Comparison of ENCODE assay signal across 15 mouse cellular contexts in the genomic region with DNA sequence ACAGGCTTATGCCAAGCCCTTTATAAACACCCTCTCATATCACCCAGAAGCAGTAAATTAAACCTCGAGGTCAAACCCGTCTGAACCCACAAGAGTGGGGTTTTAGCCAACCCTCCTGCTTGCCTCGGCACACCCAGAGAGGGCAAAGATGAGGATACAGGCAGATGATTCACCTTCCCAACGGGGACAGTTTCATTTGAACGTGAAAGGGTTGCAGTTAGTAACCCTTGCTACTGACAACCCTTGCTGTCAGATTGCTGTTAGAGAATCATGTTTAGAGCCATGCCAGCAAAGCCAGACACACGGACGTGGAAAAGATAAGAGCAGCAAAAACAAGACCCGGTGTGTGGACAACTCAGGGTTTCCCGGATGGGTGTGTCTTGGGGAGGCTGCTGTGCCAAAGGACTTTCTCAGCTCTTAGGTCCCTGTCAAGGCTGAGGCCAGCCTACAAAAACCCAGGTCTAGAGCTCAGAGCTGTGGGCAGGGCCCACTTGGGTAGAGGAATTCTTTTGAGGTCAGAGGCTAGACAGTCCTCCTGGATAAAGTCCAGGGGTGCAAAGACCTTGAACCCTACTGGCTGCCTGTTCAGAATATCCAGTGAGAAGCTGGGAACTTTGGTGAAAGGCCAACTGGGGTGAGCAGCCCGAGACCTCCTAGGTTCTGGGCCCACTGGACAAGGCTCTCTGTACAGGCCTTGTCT. TPM values are rescaled to one million over a fixed set of nuclear protein-coding genes. Genes with fewer than 3 reads are reported as not detected.
DNase-seq lines count a peak whose midpoint lies in the region; ATAC-seq and TF ChIP-seq lines count a peak whose summit lies in the region.
"Had no signal": no experiment of that assay in that cellular context is flagged by ENCODE, and none has a peak within 500 bp of the region (broad histone marks: within the 10 kb centered on the region; RNA-seq: fewer than 3 reads in every experiment).

No protein-coding gene starts in this region.

- H3K4me1 ChIP-seq in heart, adult 2 months (ENCODE audit: control insufficient read depth, insufficient read depth, low read length): peaks cover 7% of the 10 kb centered on the region
- peaks cover 17% of the 10 kb centered on the region for H3K4me1 ChIP-seq in intestine, embryonic 16.5 days (ENCODE audit: control insufficient read depth, insufficient read depth, low read length)
- H3K4me1 ChIP-seq in hindbrain, embryonic 13.5 days (replicated peaks): peaks cover 23% of the 10 kb centered on the region

- no peak overlapping the region for H3K9ac ChIP-seq in heart, adult 2 months (ENCODE audit: low read depth, low read length)
- 0 out of 2 replicates have a peak overlapping the region, but pooled peaks have one; percentile 6 for H3K9ac ChIP-seq in intestine, embryonic 16.5 days (ENCODE audit: low read depth, low read length)
- no peak overlapping the region for H3K9ac ChIP-seq in hindbrain, embryonic 13.5 days
- H3K9ac ChIP-seq: lung, embryonic 14.5 days; midbrain, embryonic 15.5 days had no signal

- DNase-seq in heart, adult 2 months: peak; percentile 39 to 40
- DNase-seq in heart, postnatal 36 days: no peak
- DNase-seq in ovary, adult 18-20 months (ENCODE audit: low spot score): peak; percentile 42
- no peak for DNase-seq in ovary, postnatal 14 days (ENCODE audit: low spot score)
- peak; percentile 70 for DNase-seq in testis, postnatal 10 days (ENCODE audit: low spot score)
- DNase-seq in left cerebral cortex, adult 2 months (ENCODE audit: extremely low spot score in 1 of 2, low spot score in 2 of 2): no peak
- DNase-seq: embryo, embryonic 11 days; gastrocnemius, postnatal 36 days; lung, embryonic 14.5 days had no signal

- no peak for TF ChIP-seq EP300 in heart, adult 2 months (IDR thresholded peaks at IDR 0.05; ENCODE audit: insufficient read depth, low read depth, low read length)

- TF ChIP-seq POLR2A in heart, adult 2 months (IDR thresholded peaks at IDR 0.05; ENCODE audit: insufficient read depth, low read depth, low read length): no peak

- no peaks in the 10 kb centered on the region for H3K79me2 ChIP-seq in heart, adult 2 months (replicated peaks; ENCODE audit: control insufficient read depth, insufficient read depth, low read length)

- 22% methylated on average over 10 of the region's 10 CpGs for WGBS in heart, adult 2 months
- WGBS in intestine, embryonic 16.5 days: 51% methylated on average over 10 of the region's 10 CpGs
- WGBS in hindbrain, embryonic 13.5 days: 85% methylated on average over 10 of the region's 10 CpGs

- no peak; the same call in 1 of the 2 replicates for ATAC-seq in intestine, embryonic 16.5 days
- no peak for ATAC-seq in hindbrain, embryonic 13.5 days (ENCODE audit: low FRiP score)
- ATAC-seq: inflammation-experienced regulatory T-cells, adult 6 months; midbrain, embryonic 15.5 days; Patski had no signal

- no peak for TF ChIP-seq CTCF in heart, adult 2 months (IDR thresholded peaks at IDR 0.05)
- no peak for TF ChIP-seq CTCF in left cerebral cortex, adult 2 months (IDR thresholded peaks at IDR 0.05)

- H3K27me3 ChIP-seq in heart, adult 2 months (ENCODE audit: control insufficient read depth, insufficient read depth, low read length): no peaks in the 10 kb centered on the region
- no peaks in the 10 kb centered on the region for H3K27me3 ChIP-seq in intestine, embryonic 16.5 days (replicated peaks; ENCODE audit: control insufficient read depth, insufficient read depth, low read length)
- H3K27me3 ChIP-seq in hindbrain, embryonic 13.5 days: no peaks in the 10 kb centered on the region
- H3K27me3 ChIP-seq: midbrain, embryonic 15.5 days had no signal

- intact Hi-C loops in heart, adult 2 months (cut with DNase I): no loop called here
- intact Hi-C loops in heart, postnatal 36 days (cut with DNase I): loop anchor here (2.0 kb wide), 1 partner anchor 28 kb away; no protein-coding TSS in a partner anchor
- intact Hi-C loops in left cerebral cortex, adult 2 months (cut with DNase I): no loop called here

- no peaks in the 10 kb centered on the region for H3K9me3 ChIP-seq in intestine, embryonic 16.5 days (ENCODE audit: control insufficient read depth, low read length)
- H3K9me3 ChIP-seq in hindbrain, embryonic 13.5 days: no peaks in the 10 kb centered on the region
- H3K9me3 ChIP-seq: midbrain, embryonic 15.5 days had no signal

- H3K4me2 ChIP-seq in intestine, embryonic 16.5 days (ENCODE audit: low read depth, low read length): no peak overlapping the region
- H3K4me2 ChIP-seq in hindbrain, embryonic 13.5 days: no peak overlapping the region
- H3K4me2 ChIP-seq: lung, embryonic 14.5 days; midbrain, embryonic 15.5 days had no signal

- no peaks in the 10 kb centered on the region for H3K36me3 ChIP-seq in heart, adult 2 months (ENCODE audit: control insufficient read depth, insufficient read depth, low read length)
- no peaks in the 10 kb centered on the region for H3K36me3 ChIP-seq in intestine, embryonic 16.5 days (ENCODE audit: control insufficient read depth, insufficient read depth, low read length)
- H3K36me3 ChIP-seq in hindbrain, embryonic 13.5 days: peaks cover 9% of the 10 kb centered on the region; the same call in 1 of the 2 replicates
- H3K36me3 ChIP-seq: midbrain, embryonic 15.5 days had no signal

- no peak overlapping the region for H3K4me3 ChIP-seq in heart, adult 2 months
- H3K4me3 ChIP-seq in intestine, embryonic 16.5 days (ENCODE audit: low read length): no peak overlapping the region
- H3K4me3 ChIP-seq in left cerebral cortex, adult 2 months: no peak overlapping the region
- no peak overlapping the region for H3K4me3 ChIP-seq in hindbrain, embryonic 13.5 days
- H3K4me3 ChIP-seq: midbrain, embryonic 15.5 days had no signal

- H3K27ac ChIP-seq in heart, adult 2 months: peak overlapping the region; percentile 1; the same call in 1 of the 2 replicates
- H3K27ac ChIP-seq in intestine, embryonic 16.5 days (ENCODE audit: low read length): no peak overlapping the region
- H3K27ac ChIP-seq in left cerebral cortex, adult 2 months: no peak overlapping the region
- H3K27ac ChIP-seq in hindbrain, embryonic 13.5 days: no peak overlapping the region
- H3K27ac ChIP-seq: midbrain, embryonic 15.5 days had no signal

RNA-seq across cellular contexts. Expression of gene 1700019N19Rik, which starts 58.9 kb away (rescaled TPM):
- total RNA-seq in heart, adult 2 months (2021): not detected
- 0.29 TPM in 2 replicates for polyA plus RNA-seq in heart, adult 2 months (2012; rRNA removed)
- total RNA-seq in heart, postnatal 36 days (2021): not detected
- not detected in 2 replicates for polyA plus RNA-seq in intestine, embryonic 16.5 days (2015; fragmentation: Nextera tagmentation; extraction: Ambion mirVana)
- not detected for total RNA-seq in left cerebral cortex, adult 2 months (2021)
- polyA plus RNA-seq in hindbrain, embryonic 13.5 days (2015; fragmentation: Nextera tagmentation; extraction: Ambion mirVana): not detected in 2 replicates
- total RNA-seq: gastrocnemius, postnatal 36 days; left cerebral cortex, postnatal 14 days had no signal
- polyA plus RNA-seq: inflammation-experienced regulatory T-cells, adult 6 months; lung, embryonic 14.5 days; midbrain, embryonic 15.5 days; Patski had no signal

Comparison
In these comparisons a context has a peak if more than half of its experiments do, and no peak if none do; other contexts are left out.
1. DNase-seq: peak in heart, adult 2 months (2 of 2), ovary, adult 18-20 months (single experiment) and testis, postnatal 10 days (single experiment); none in heart, postnatal 36 days (0 of 2), ovary, postnatal 14 days (single experiment) and left cerebral cortex, adult 2 months (0 of 2).